Mouse (Mus musculus): ENCODE data around the gene Mif4gd.
A peak's percentile ranks its signal among the peaks of the same experiment; 100 is the strongest.

Mif4gd gene

DNA sequence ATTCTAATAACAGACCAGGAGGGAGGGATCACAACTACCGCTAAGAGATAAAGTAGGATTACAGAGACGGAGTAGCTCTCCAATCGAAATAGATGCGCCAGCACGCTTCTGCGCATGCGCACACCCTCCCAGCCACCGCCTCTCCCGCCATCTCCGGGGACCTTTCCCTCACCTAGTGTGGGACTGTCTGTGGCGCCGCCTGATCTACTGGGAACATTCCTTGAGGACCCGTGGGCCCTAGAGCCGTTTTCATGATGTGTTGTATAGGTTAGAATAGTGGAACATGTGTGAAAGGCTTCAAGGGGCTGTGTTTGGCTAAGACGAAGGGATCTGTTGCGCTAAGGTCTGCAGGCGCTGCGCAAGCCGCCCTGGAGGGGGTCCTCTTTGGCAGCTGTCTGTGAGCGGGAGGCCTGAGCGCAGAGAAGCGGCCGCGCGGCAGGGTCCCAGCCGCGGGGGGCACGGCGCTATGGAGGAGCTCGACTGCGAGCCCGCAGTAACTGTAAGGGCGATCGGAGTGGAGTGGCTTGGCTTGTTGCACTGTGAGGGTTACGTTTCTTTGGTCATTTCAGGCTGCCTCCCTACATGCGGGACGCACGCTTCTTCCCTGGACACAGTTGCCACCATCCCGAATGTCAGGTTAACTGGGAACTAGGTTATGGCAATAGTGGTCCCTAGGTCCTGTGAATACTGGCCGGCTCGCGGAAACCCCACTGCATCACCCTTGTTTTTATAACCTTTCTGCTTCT, 48.5 kb downstream of the Mif4gd start, which contains the start of gene Nup85:
Gene Nup85, plus strand, starts transcription at position 371 of the 746 bp plus-strand sequence.
- peak; percentile 95 for DNase-seq (ENCODE audit: low spot score)

DNA sequence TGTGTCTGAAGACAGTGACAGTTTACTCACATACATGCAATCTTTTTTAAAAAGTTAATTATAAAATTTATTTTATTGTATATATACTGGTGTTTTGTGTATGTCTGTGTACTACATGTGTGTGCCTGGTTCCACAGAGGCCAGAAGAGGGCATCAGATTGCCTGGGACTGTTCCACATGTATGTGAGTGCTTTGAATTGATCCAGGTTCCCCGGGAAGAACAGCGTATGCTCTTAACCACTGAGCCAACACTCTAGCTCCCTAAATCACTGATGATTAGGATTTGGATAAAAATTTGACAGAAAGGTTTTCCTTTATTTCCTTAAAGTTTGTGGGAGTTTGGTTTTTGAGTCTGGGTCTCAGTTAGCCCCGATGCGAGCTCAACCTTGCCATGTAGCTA, 49.4 kb downstream of the Mif4gd start:
- no peak for DNase-seq (ENCODE audit: low spot score)

Data from left cerebral cortex, adult 11 months (tissue).